Mouse (Mus musculus) forebrain, embryonic 14.5 days (tissue): ENCODE data around the gene Prkag2. TPM values are rescaled to one million over a fixed set of nuclear protein-coding genes. Genes with fewer than 3 reads are reported as not detected.

Experiments used
- ATAC-seq: fragments of 200-750 bp; cut with Nextera tagmentation; 2 replicates; pipeline ENCODE4 v1.8.0; 2017; ENCODE audit warnings: mild to moderate bottlenecking, moderate library complexity
- DNase-seq: peaks from one replicate; pipeline ENCODE4 v3.0.0-alpha.2; 2015; ENCODE audit warnings: low spot score
- H3K27ac ChIP-seq: fragments of 300-500 bp; sonication (generic); 2 replicates; pipeline ENCODE4 v1.5.1; 2014; ENCODE audit warnings: low read depth, mild to moderate bottlenecking, control low read depth, low read length, moderate library complexity
- H3K27me3 ChIP-seq: fragments of 300-500 bp; sonication (generic); replicated peaks from 2 replicates; pipeline ENCODE4 v1.6.1; 2014; ENCODE audit warnings: low read length, control low read depth, mixed read lengths; ENCODE audit not compliant: control insufficient read depth, insufficient read depth
- H3K36me3 ChIP-seq: fragments of 300-500 bp; sonication (generic); 2 replicates; pipeline ENCODE4 v1.6.1; 2014; ENCODE audit warnings: low read length, control low read depth; ENCODE audit not compliant: control insufficient read depth, insufficient read depth
- H3K4me1 ChIP-seq: fragments of 300-500 bp; sonication (generic); 2 replicates; pipeline ENCODE4 v1.6.1; 2014; ENCODE audit warnings: antibody characterized with exemption, low read length, control low read depth; ENCODE audit not compliant: control insufficient read depth, insufficient read depth
- H3K4me2 ChIP-seq: fragments of 300-500 bp; sonication (generic); 2 replicates; pipeline ENCODE4 v1.6.1; 2014; ENCODE audit warnings: mild to moderate bottlenecking, control low read depth, low read length
- H3K4me3 ChIP-seq: fragments of 300-500 bp; sonication (generic); 2 replicates; pipeline ENCODE4 v1.5.1; 2014; ENCODE audit warnings: low read depth, low read length, control low read depth
- H3K9ac ChIP-seq: fragments of 300-500 bp; sonication (generic); 2 replicates; pipeline ENCODE4 v1.6.1; 2014; ENCODE audit warnings: mild to moderate bottlenecking, low read length, control low read depth, moderate library complexity
- H3K9me3 ChIP-seq: fragments of 300-500 bp; sonication (generic); replicated peaks from 2 replicates; pipeline ENCODE4 v1.6.1; 2016; ENCODE audit warnings: low read length, control low read depth, mixed read lengths; ENCODE audit not compliant: control insufficient read depth
- WGBS: fragments of 180-500 bp; shearing (Covaris S2); extraction: QIAGEN DNeasy Blood & Tissue Kit; methylation state at CpG from one replicate; pipeline ENCODE4 v1.1.7; 2014; 5-methylcytosine and 5-hydroxymethylcytosine counted together
- polyA plus RNA-seq: library from polyadenylated mRNA; unstranded; fragments of >200 nt; fragmentation: Nextera tagmentation; extraction: Ambion mirVana; gene quantifications from 2 replicates; pipeline ENCODE4 v1.2.1, GENCODE M21; 2014

Prkag2 gene
- polyA plus RNA-seq, 1 experiment from 2014 or later: 80.6 TPM

- H3K27me3 ChIP-seq: no peaks in the 10 kb centered on the region
- 84% methylated on average over 7 of the region's 7 CpGs for WGBS
- ATAC-seq (no peak), DNase-seq (no peak)
- H3K36me3 ChIP-seq: no peaks in the 10 kb centered on the region
- no peak overlapping the region for H3K4me2 ChIP-seq
- no peak overlapping the region for H3K27ac ChIP-seq
- no peak overlapping the region for H3K4me3 ChIP-seq
- H3K9me3 ChIP-seq: no peaks in the 10 kb centered on the region
- no peak overlapping the region for H3K9ac ChIP-seq
- H3K4me1 ChIP-seq: peaks cover 5% of the 10 kb centered on the region; the same call in 1 of the 2 replicates
Measured at GRCm38 (mm10) chr5:24950891-24951574, 149.4 kb downstream of the Prkag2 start.

GRCm38 (mm10) chr5:24950039-24950438, 150.4 kb downstream of the Prkag2 start:
- ATAC-seq: peak; percentile 63; the same call in 1 of the 2 replicates
- no peak overlapping the region; the same call in 1 of the 2 replicates for H3K27ac ChIP-seq

DNA sequence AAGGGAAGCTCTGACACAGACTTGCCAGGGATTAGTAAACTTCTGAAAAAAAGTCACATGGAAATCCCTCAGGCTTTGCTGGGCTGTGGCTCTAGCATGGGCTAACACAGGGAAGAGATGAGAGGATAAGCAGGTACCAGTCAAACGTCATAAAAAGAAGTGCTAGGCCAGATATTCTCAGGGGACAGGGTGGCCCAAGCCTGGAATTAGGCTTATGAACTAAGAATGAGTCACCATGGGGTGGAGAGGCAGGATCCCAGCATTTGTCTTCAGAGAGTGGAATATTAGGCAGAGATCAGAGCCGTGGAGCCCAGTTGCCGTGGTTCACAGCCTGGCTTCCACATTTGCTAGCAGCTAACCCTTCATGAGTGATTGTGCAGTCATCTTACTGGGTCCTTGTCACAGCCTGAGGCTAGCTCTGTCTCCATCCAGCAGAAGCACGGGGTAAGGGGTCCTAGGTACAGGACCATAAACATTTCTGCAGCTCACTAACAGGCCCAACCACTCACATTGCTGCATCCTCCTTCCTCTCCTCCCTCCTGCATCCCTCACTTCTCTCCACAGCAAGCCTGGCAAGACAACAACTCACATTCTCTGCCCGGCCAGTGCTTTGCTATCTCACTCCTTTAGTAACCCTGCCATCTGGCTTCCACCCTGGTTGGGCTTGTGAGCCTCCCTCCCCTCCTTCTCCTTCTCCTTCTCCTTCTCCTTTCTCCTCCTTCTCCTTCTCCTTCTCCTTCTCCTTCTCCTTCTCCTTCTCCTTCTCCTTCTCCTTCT, 162.2 kb downstream of the Prkag2 start:
- H3K9ac ChIP-seq: no peak overlapping the region
- ATAC-seq (no peak), DNase-seq (no peak)
- no peaks in the 10 kb centered on the region for H3K27me3 ChIP-seq
- H3K9me3 ChIP-seq: peaks cover 3% of the 10 kb centered on the region; the same call in 1 of the 2 replicates
- H3K36me3 ChIP-seq: no peaks in the 10 kb centered on the region
- H3K4me3 ChIP-seq: no peak overlapping the region
- WGBS: 69% methylated on average over 5 of the region's 5 CpGs
- H3K4me2 ChIP-seq: no peak overlapping the region
- H3K4me1 ChIP-seq: no peaks in the 10 kb centered on the region
- H3K27ac ChIP-seq: no peak overlapping the region

More at GRCm38 (mm10) chr5:24950039-24950438, 150.4 kb downstream of the Prkag2 start:
- Histone ChIP-seq H3K4me2 (no peak overlapping the region), H3K4me3 (no peak overlapping the region), H3K36me3 (no peaks in the 10 kb centered on the region), H3K9ac (no peak overlapping the region), H3K4me1 (peaks cover 5% of the 10 kb centered on the region; the same call in 1 of the 2 replicates), H3K27me3 (no peaks in the 10 kb centered on the region), H3K9me3 (no peaks in the 10 kb centered on the region)
- 65% methylated on average over 6 of the region's 6 CpGs for WGBS
- DNase-seq: peak; percentile 66

DNA sequence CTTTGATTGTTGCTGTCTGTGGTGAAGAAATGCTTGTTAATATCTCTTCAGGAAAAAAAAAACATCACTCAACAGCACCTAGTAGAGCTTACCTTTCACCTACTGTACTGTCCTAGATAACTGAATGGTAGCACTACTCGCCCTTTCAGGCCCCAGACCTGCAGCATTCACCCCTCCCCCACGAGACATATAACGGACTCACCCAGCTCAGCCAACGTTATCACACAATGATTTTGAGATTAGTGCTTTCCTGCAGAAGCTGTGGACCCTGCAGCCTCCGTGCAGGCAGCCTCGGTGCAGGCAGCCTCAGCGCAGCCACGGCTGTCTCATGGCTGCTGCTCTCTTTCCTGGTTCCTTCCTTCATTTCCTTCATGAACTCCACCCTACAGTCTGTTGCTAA, 164.0 kb downstream of the Prkag2 start:
- WGBS: 81% methylated on average over 8 of the region's 8 CpGs
- no peak overlapping the region for H3K4me3 ChIP-seq
- H3K4me1 ChIP-seq: no peaks in the 10 kb centered on the region
- H3K9me3 ChIP-seq: peaks cover 3% of the 10 kb centered on the region; the same call in 1 of the 2 replicates
- H3K36me3 ChIP-seq: no peaks in the 10 kb centered on the region
- no peak for ATAC-seq
- H3K27me3 ChIP-seq: no peaks in the 10 kb centered on the region
- H3K27ac ChIP-seq: no peak overlapping the region
- DNase-seq: no peak
- H3K9ac ChIP-seq: no peak overlapping the region
- no peak overlapping the region for H3K4me2 ChIP-seq

DNA sequence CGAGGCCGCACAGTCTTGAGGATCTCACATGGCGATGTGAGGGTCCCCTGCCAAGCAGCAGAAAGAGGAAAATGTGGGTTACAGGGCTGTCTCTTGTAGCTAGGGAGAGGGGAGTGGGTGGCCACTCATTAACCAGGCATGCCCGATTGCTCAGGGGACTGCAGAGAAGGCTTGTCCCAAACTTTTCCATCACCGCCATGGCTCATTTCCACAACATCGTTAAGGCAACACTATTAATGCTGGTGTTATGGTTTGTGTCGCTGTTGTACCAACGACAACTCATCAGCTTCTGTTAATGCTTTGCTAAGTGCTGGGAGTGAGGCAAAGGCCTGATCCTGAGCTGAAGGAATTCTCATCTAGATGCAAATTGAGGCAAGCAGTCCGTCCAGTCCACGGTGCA, 165.0 kb downstream of the Prkag2 start:
- ATAC-seq (no peak), DNase-seq (no peak)
- Histone ChIP-seq H3K27me3 (no peaks in the 10 kb centered on the region), H3K4me2 (no peak overlapping the region), H3K9ac (no peak overlapping the region), H3K27ac (no peak overlapping the region), H3K9me3 (peaks cover 3% of the 10 kb centered on the region; the same call in 1 of the 2 replicates), H3K4me1 (no peaks in the 10 kb centered on the region), H3K36me3 (no peaks in the 10 kb centered on the region), H3K4me3 (no peak overlapping the region)
- 40% methylated on average over 10 of the region's 10 CpGs for WGBS

GRCm38 (mm10) chr5:24933760-24934159, 166.7 kb downstream of the Prkag2 start:
- ATAC-seq (no peak), DNase-seq (no peak)
- WGBS: 98% methylated on average over 1 of the region's 1 CpGs

DNA sequence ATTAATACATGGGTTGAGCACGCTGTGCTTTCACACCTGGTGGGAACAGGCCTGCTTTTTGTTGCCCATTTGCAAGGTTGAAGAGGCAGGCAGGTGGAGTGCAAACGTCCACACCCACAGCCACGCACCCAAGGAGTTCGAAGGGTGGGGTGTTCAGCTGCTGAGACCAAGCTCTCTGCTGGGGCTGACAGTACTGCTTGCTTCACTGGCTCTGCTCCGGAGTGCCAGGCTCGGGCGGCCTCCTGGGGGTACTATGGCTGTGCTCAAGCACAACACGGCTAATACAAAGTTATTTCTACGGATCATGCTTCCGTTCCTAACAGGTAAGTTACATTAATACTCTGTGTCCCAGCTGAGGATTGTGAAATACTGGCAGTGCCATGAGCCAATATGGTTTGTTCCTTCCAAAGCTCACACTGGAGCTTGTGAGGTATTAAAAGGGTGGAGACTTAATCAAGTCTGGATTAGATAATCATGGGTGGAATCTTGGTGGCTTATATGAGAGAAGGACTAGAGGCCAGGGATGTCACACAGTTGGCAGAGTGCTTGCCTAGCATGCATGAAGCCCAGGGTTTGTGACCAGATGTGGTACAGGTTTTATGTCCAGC, 168.8 kb downstream of the Prkag2 start:
- 84% methylated on average over 10 of the region's 10 CpGs for WGBS
- H3K9me3 ChIP-seq: peaks cover 3% of the 10 kb centered on the region; the same call in 1 of the 2 replicates
- ATAC-seq: no peak

More at GRCm38 (mm10) chr5:24933760-24934159, 166.7 kb downstream of the Prkag2 start:
- Histone ChIP-seq H3K4me2 (no peak overlapping the region), H3K9ac (no peak overlapping the region), H3K9me3 (peaks cover 3% of the 10 kb centered on the region; the same call in 1 of the 2 replicates), H3K27me3 (no peaks in the 10 kb centered on the region), H3K27ac (no peak overlapping the region), H3K4me1 (0 out of 2 replicates have a peak, but pooled peaks cover 5% of the 10 kb centered on the region), H3K4me3 (no peak overlapping the region), H3K36me3 (no peaks in the 10 kb centered on the region)

DNA sequence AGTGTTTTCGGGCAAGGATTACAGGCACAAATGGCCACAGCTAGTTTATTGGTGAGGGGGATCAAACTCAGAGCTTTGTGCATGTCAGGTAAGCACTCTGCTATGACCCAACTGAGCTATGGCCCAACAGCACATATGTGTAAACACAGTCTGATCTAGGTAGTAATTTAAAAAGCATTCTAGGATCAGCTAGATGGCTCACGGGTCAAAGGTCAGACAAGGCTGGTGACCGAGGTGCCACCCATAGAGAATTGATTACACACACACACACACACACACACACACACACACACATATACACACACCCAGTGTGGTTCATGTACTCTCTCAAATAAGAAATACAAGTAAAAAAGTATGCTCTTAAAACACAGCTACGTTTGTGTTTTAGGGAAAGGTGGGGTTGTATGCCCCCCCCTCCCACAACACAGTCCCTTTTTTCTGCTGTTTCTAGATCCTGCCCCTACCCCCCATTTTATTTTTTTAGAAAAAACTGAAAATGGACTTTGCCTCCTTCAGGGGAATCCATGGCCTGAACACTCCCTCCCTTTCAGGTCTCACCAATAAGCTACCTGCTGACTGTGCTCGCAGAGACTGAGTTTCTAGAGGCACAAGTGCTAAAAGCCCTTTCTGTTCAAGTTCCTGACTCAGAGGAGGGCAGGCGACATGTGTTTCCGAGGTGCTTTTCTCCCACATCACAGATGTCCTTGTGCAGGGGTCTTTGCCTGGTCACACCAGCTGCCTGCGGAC, 169.4 kb downstream of the Prkag2 start:
- no peaks in the 10 kb centered on the region for H3K36me3 ChIP-seq
- H3K9me3 ChIP-seq: peaks cover 3% of the 10 kb centered on the region; the same call in 1 of the 2 replicates
- DNase-seq (no peak), ATAC-seq (no peak)
- no peak overlapping the region for H3K4me3 ChIP-seq
- H3K4me2 ChIP-seq: no peak overlapping the region
- no peaks in the 10 kb centered on the region for H3K27me3 ChIP-seq
- no peak overlapping the region for H3K27ac ChIP-seq
- 82% methylated on average over 8 of the region's 8 CpGs for WGBS
- no peak overlapping the region for H3K9ac ChIP-seq
- 0 out of 2 replicates have a peak, but pooled peaks cover 5% of the 10 kb centered on the region for H3K4me1 ChIP-seq

More for the DNA sequence above, 168.8 kb downstream of the Prkag2 start:
- Histone ChIP-seq H3K4me1 (0 out of 2 replicates have a peak, but pooled peaks cover 5% of the 10 kb centered on the region), H3K27me3 (no peaks in the 10 kb centered on the region), H3K27ac (no peak overlapping the region), H3K4me2 (no peak overlapping the region), H3K9ac (no peak overlapping the region), H3K36me3 (no peaks in the 10 kb centered on the region), H3K4me3 (no peak overlapping the region)
- no peak for DNase-seq
